Mouse (Mus musculus) midbrain, embryonic 11.5 days (tissue): ENCODE results near the gene Gm17359. TPM values are rescaled to one million over a fixed set of nuclear protein-coding genes. Genes with fewer than 3 reads are reported as not detected.

Experiments
- ATAC-seq: fragments of 200-750 bp; cut with Nextera tagmentation; 2 replicates; pipeline ENCODE4 v1.8.0; 2017; ENCODE audit warnings: moderate TSS enrichment, moderate library complexity; ENCODE audit not compliant: low FRiP score
- DNase-seq: peaks from one replicate; pipeline ENCODE4 v3.0.0; 2015; ENCODE audit warnings: low spot score; ENCODE audit errors: missing footprints
- H3K27ac ChIP-seq: fragments of 300-500 bp; sonication (generic); 2 replicates; pipeline ENCODE4 v1.5.1; 2014; ENCODE audit warnings: low read depth, low read length
- H3K27me3 ChIP-seq: fragments of 300-500 bp; sonication (generic); 2 replicates; pipeline ENCODE4 v1.6.1; 2014; ENCODE audit warnings: mild to moderate bottlenecking, low read length, moderate library complexity, mixed read lengths; ENCODE audit not compliant: control insufficient read depth, insufficient read depth
- H3K36me3 ChIP-seq: fragments of 300-500 bp; sonication (generic); 2 replicates; pipeline ENCODE4 v1.6.1; 2014; ENCODE audit warnings: mild to moderate bottlenecking, low read length, moderate library complexity, mixed read lengths; ENCODE audit not compliant: control insufficient read depth, insufficient read depth
- H3K4me1 ChIP-seq: fragments of 300-500 bp; sonication (generic); 2 replicates; pipeline ENCODE4 v1.6.1; 2014; ENCODE audit warnings: low read length; ENCODE audit not compliant: control insufficient read depth, insufficient read depth
- H3K4me2 ChIP-seq: fragments of 300-500 bp; sonication (generic); 2 replicates; pipeline ENCODE4 v1.6.1; 2014; ENCODE audit warnings: mild to moderate bottlenecking, moderate library complexity
- H3K4me3 ChIP-seq: fragments of 300-500 bp; sonication (generic); 2 replicates; pipeline ENCODE4 v1.5.1; 2014; ENCODE audit warnings: low read depth, low read length
- H3K9ac ChIP-seq: fragments of 300-500 bp; sonication (generic); 2 replicates; pipeline ENCODE4 v1.6.1; 2014; ENCODE audit warnings: low read length
- H3K9me3 ChIP-seq: fragments of 300-500 bp; sonication (generic); 2 replicates; pipeline ENCODE4 v1.6.1; 2016; ENCODE audit warnings: low read length; ENCODE audit not compliant: control insufficient read depth
- WGBS: fragments of 180-500 bp; shearing (Covaris S2); extraction: QIAGEN DNeasy Blood & Tissue Kit; methylation state at CpG from one replicate; pipeline ENCODE4 v1.1.7; 2014; 5-methylcytosine and 5-hydroxymethylcytosine counted together
- polyA plus RNA-seq: library from polyadenylated mRNA; unstranded; fragments of >200 nt; fragmentation: Nextera tagmentation; extraction: Ambion mirVana; gene quantifications from 2 replicates; pipeline ENCODE4 v1.2.1, GENCODE M21; 2014

Gene Gm17359
- polyA plus RNA-seq, 1 experiment from 2014 or later, result 0.33 TPM

- ATAC-seq (no peak), DNase-seq (peak; percentile 66)
- Histone ChIP-seq H3K9ac (no peak overlapping the region), H3K27me3 (no peaks in the 10 kb centered on the region), H3K9me3 (no peaks in the 10 kb centered on the region), H3K36me3 (no peaks in the 10 kb centered on the region), H3K27ac (no peak overlapping the region), H3K4me1 (no peaks in the 10 kb centered on the region), H3K4me3 (no peak overlapping the region), H3K4me2 (no peak overlapping the region)
- WGBS, result 64% methylated on average over 4 of the region's 4 CpGs
Measured at GRCm38 (mm10) chr3:79370385-79370929, 34.0 kb downstream of the Gm17359 start.

DNA sequence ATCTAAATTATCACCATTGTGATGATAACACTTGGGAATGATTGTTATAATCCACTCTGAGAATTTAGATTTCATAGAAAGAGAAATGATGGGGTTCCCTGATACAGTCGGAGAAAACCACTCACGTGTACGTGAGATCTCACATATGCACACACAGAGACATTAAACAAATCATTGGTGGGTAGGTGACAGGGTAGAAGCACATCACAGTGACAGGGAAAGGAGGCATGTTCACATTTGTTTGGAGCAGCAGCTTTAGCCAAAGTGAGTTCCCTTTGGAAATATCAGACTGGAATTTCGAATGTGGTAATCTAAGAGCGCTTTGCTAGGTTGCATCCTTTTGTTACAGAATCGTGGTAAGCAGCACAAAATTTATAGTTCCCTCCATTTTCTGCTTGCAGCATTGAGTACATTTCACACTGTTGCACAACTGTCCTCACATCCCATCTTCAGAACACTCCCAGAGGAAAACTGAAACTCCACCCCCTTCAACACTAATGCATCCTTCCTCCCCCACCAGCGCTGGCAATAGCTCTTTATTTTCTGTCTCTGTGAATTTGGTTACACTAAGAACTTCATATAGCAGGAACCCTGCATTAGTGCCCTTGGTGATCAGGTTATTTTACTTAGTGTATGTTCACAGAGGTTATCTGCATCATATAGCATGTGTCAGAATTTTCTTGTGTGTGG lies 35.2 kb downstream of the Gm17359 start:
- no peak overlapping the region for H3K9ac ChIP-seq
- ATAC-seq, result no peak
- H3K36me3 ChIP-seq, result no peaks in the 10 kb centered on the region
- H3K27me3 ChIP-seq, result no peaks in the 10 kb centered on the region
- no peak overlapping the region for H3K4me3 ChIP-seq
- H3K9me3 ChIP-seq, result no peaks in the 10 kb centered on the region
- H3K4me2 ChIP-seq, result no peak overlapping the region
- DNase-seq, result peak; percentile 79
- H3K4me1 ChIP-seq, result no peaks in the 10 kb centered on the region
- WGBS, result 84% methylated on average over 7 of the region's 7 CpGs
- H3K27ac ChIP-seq, result no peak overlapping the region

DNA sequence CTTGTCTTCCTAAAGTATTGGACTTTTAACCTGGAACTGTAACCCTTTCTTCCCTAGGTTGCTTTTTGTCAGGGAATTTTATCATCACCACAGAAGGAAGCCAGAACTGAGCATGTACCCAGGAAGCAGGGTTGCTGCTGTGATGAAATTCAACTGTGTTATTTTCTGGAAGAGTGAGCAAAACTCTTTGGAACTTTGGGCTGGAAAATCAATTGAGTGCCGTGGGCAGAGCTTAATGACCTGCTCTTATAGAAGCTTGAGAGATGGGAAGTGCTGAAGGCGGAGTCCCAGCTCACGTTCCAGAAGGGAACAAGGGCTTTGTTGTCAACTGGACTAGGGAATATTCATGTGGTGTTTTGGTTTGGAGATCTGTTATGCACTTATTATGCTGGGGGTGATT lies 37.5 kb downstream of the Gm17359 start:
- Histone ChIP-seq H3K27ac (no peak overlapping the region), H3K27me3 (no peaks in the 10 kb centered on the region), H3K36me3 (no peaks in the 10 kb centered on the region), H3K4me3 (no peak overlapping the region), H3K9me3 (no peaks in the 10 kb centered on the region), H3K4me1 (no peaks in the 10 kb centered on the region), H3K9ac (no peak overlapping the region), H3K4me2 (no peak overlapping the region)
- WGBS, result 62% methylated on average over 3 of the region's 3 CpGs
- DNase-seq (peak; percentile 57), ATAC-seq (no peak)

DNA sequence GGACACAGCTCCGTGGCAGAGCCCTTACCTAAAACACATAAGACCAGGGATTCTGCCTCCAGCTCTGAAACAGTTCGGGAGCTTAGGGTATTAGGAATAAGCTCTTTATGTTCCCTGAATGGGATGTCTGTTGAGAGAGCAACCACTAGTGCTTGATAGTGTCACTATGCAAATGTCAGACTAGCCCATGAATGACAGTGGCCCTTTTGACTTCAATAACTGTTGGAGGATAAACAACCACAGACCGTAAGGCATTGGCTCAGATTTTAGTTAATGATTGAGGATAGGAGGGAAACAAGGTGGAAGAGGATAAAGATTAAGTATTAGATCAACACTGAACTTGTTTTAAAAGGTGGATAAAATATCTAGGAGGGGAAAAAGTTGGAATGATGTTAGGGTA lies 41.6 kb downstream of the Gm17359 start:
- Histone ChIP-seq H3K36me3 (no peaks in the 10 kb centered on the region), H3K9me3 (no peaks in the 10 kb centered on the region), H3K27me3 (no peaks in the 10 kb centered on the region), H3K9ac (no peak overlapping the region), H3K4me2 (no peak overlapping the region), H3K27ac (no peak overlapping the region), H3K4me3 (no peak overlapping the region), H3K4me1 (no peaks in the 10 kb centered on the region)
- DNase-seq, result peak; percentile 79
- ATAC-seq, result peak; percentile 44; the same call in 1 of the 2 replicates
- 9% methylated on average over 3 of the region's 3 CpGs for WGBS

DNA sequence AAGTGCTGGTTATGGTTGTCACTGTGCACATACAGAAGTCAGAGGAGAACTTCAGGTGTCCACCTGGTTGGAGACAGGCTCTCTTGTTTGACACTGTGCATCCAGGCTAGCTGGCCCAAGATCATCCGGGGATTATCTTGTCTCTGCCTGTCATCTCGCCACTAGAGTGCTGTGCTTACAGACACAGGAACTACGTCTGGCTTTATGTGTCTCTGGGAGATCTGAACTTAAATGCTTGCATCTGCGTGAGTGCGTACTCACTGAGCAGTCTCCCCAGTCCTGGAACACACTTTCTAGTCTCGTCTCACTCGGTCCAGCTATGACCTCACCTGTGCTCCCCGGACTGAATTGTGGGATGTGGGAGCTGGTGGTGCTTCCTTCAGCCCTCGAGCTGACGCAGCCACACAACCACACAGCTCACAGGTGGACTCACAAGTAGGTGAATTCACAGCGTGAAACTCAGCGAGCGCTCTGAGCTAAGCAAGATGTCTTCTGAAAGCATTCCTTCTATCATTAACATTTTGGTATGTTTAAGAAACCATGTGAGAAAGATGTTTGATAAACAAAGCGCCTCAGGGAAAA lies 42.9 kb downstream of the Gm17359 start:
- Histone ChIP-seq H3K9me3 (no peaks in the 10 kb centered on the region), H3K27me3 (no peaks in the 10 kb centered on the region)
- ATAC-seq, result no peak

GRCm38 (mm10) chr3:79379873-79380595 lies 43.6 kb downstream of the Gm17359 start:
- DNase-seq (no peak), ATAC-seq (no peak)
- H3K27ac ChIP-seq, result no peak overlapping the region
- no peak overlapping the region for H3K4me3 ChIP-seq
- H3K4me1 ChIP-seq, result no peaks in the 10 kb centered on the region
- H3K4me2 ChIP-seq, result no peak overlapping the region
- H3K9ac ChIP-seq, result no peak overlapping the region
- H3K36me3 ChIP-seq, result no peaks in the 10 kb centered on the region
- H3K27me3 ChIP-seq, result no peaks in the 10 kb centered on the region
- H3K9me3 ChIP-seq, result no peaks in the 10 kb centered on the region
- 87% methylated on average over 6 of the region's 6 CpGs for WGBS

More for the DNA sequence above, 42.9 kb downstream of the Gm17359 start:
- Histone ChIP-seq H3K36me3 (no peaks in the 10 kb centered on the region), H3K4me2 (no peak overlapping the region), H3K4me1 (no peaks in the 10 kb centered on the region), H3K4me3 (no peak overlapping the region), H3K27ac (no peak overlapping the region), H3K9ac (no peak overlapping the region)
- WGBS, result 78% methylated on average over 14 of the region's 14 CpGs
- peak; percentile 59 for DNase-seq

GRCm38 (mm10) chr3:79381398-79381797 lies 44.9 kb downstream of the Gm17359 start:
- ATAC-seq, result no peak

DNA sequence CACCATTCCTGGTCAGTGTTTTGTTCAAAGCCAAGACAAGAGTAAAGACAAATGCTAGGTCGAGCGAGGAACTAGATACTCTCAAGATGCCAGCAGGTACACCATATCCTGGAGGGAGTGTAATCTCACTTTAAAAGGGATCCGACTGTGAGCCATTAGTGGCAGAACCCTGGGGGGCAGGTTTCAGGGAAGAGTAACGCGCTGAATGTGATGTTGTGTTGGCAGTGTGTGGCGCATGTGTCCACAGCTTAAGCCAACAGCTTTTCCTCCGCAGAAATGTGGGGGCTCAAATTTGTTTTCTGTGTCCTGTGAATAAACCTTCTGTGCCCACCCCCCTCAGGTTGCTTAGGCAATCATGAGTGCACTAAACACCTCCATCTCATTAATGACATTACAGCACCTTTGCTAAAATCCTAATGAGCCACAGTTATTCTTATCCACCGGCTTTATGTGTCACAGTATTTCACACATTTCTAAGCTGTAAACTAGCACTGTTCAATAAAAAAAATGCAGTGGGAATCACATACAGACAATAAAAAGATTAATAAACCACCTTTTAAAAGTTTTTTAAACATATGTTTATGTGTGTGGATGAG lies 49.1 kb downstream of the Gm17359 start:
- no peak for DNase-seq
- Histone ChIP-seq H3K4me3 (no peak overlapping the region), H3K9me3 (no peaks in the 10 kb centered on the region), H3K27ac (no peak overlapping the region), H3K27me3 (no peaks in the 10 kb centered on the region), H3K4me1 (no peaks in the 10 kb centered on the region; the same call in 1 of the 2 replicates), H3K9ac (no peak overlapping the region), H3K36me3 (no peaks in the 10 kb centered on the region), H3K4me2 (no peak overlapping the region)
- 18% methylated on average over 8 of the region's 8 CpGs for WGBS
- ATAC-seq, result no peak

More at GRCm38 (mm10) chr3:79381398-79381797, 44.9 kb downstream of the Gm17359 start:
- Histone ChIP-seq H3K9ac (no peak overlapping the region), H3K27me3 (no peaks in the 10 kb centered on the region), H3K36me3 (no peaks in the 10 kb centered on the region), H3K4me3 (no peak overlapping the region), H3K27ac (no peak overlapping the region), H3K4me1 (no peaks in the 10 kb centered on the region; the same call in 1 of the 2 replicates), H3K9me3 (no peaks in the 10 kb centered on the region), H3K4me2 (no peak overlapping the region)
- WGBS, result 91% methylated on average over 4 of the region's 4 CpGs
- no peak for DNase-seq
